Mouse (Mus musculus) testis, adult 2 months (tissue): ENCODE measurements around the gene Cyp4v3.

Experiments used
- CTCF ChIP-seq: fragments of 200-500 bp; IDR thresholded peaks from 2 replicates; pipeline ENCODE4 v1.5.1; 2012; ENCODE audit warnings: low read depth, mild to moderate bottlenecking, inconsistent platforms, low read length, moderate library complexity; ENCODE audit not compliant: control insufficient read depth, insufficient read depth, insufficient replicate concordance
- POLR2A ChIP-seq: fragments of 200-500 bp; IDR thresholded peaks from 2 replicates; pipeline ENCODE4 v1.6.1; 2012; ENCODE audit warnings: low read depth, mild to moderate bottlenecking, inconsistent platforms, low read length, moderate library complexity; ENCODE audit not compliant: control insufficient read depth

DNA sequence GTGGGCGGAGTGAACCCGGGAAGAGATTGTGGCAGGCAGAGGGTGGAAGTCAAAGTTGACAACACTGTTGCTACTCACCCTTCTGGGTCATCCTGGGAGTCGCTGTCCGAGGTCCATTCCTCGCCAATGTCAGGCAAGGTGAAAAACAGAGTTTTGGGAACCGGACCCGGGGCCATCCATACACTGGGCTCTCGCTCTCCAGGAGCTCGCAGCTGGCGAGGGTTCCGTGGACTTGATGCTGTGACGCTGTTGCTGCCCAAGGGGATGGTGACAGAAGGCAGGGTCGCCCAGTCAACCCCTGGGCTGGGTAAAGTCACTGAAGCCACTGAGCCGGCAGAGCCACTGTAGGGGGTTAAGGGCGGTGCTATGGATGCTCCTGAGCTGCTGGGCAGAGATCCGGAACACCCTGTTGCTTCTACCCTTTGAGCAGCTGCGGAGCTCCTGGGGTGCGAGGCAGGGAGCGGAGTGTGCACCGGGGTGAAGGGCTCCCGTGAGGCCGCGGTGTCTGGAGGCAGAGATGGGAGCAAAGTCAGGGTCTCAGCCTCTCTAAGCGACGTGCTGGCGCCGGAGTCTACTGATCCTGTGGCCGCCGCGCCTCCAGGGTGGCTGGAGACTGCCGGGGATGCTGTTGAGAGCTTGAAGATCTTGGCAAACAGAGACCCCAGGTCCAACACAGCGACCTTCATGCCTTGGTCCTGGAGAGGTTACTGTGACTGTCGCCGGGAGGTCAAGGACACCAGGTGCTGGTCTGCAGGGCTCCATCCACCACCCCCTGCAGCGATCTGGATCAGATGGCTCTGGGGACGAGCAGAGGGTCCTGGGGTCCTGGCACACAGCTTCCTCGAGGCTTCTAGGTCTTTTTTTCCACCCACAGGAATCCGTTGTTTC lies 48.3 kb upstream of the Cyp4v3 start:
- TF ChIP-seq POLR2A (no peak), CTCF (no peak)
